Mouse (Mus musculus) testis, postnatal 14 days (tissue): Measurements from ENCODE around the gene Rubcnl.

Experiments
- DNase-seq: peaks from one replicate; pipeline ENCODE4 v3.0.0; 2021; ENCODE audit warnings: low spot score

The Rubcnl gene

GRCm38 (mm10) chr14:75015856-75016714 is at the start of gene Rubcnl:
Gene Rubcnl (plus strand): TSS chr14:75016027.
- DNase-seq: peak; percentile 66

GRCm38 (mm10) chr14:74972216-74972615 is 43.6 kb upstream of the Rubcnl start:
- no peak for DNase-seq

- no peak for DNase-seq
These were observed 43.1 kb upstream of the Rubcnl start for GRCm38 (mm10) chr14:74972687-74973086.

GRCm38 (mm10) chr14:74974136-74974651 is 41.6 kb upstream of the Rubcnl start:
- DNase-seq: no peak

- no peak for DNase-seq
These were observed 38.9 kb upstream of the Rubcnl start for GRCm38 (mm10) chr14:74976972-74977371.

GRCm38 (mm10) chr14:74981016-74981415 is 34.8 kb upstream of the Rubcnl start:
- no peak for DNase-seq

GRCm38 (mm10) chr14:74983079-74983478 is 32.7 kb upstream of the Rubcnl start:
- DNase-seq: no peak

GRCm38 (mm10) chr14:74984817-74985391 is 30.9 kb upstream of the Rubcnl start:
- no peak for DNase-seq

GRCm38 (mm10) chr14:74985658-74986057 is 30.2 kb upstream of the Rubcnl start:
- no peak for DNase-seq

GRCm38 (mm10) chr14:74986527-74986926 is 29.3 kb upstream of the Rubcnl start:
- DNase-seq: no peak

GRCm38 (mm10) chr14:74989322-74989721 is 26.5 kb upstream of the Rubcnl start:
- DNase-seq: no peak

GRCm38 (mm10) chr14:74989909-74990308 is 25.9 kb upstream of the Rubcnl start:
- no peak for DNase-seq

GRCm38 (mm10) chr14:74990504-74990903 is 25.3 kb upstream of the Rubcnl start:
- DNase-seq: no peak

GRCm38 (mm10) chr14:74996556-74996955 is 19.3 kb upstream of the Rubcnl start:
- no peak for DNase-seq

GRCm38 (mm10) chr14:74997041-74997440 is 18.8 kb upstream of the Rubcnl start:
- DNase-seq: no peak

GRCm38 (mm10) chr14:75001364-75001763 is 14.5 kb upstream of the Rubcnl start:
- no peak for DNase-seq

- no peak for DNase-seq
These were observed 12.5 kb upstream of the Rubcnl start for GRCm38 (mm10) chr14:75003356-75003755.

- no peak for DNase-seq
These were observed 10.2 kb upstream of the Rubcnl start for GRCm38 (mm10) chr14:75005478-75006199.

- no peak for DNase-seq
These were observed 5.5 kb upstream of the Rubcnl start for GRCm38 (mm10) chr14:75010346-75010745.

- DNase-seq: no peak
These were observed 4.7 kb upstream of the Rubcnl start for GRCm38 (mm10) chr14:75010986-75011655.

GRCm38 (mm10) chr14:75016715-75017020 is 841 bp downstream of the Rubcnl start:
- no peak for DNase-seq

GRCm38 (mm10) chr14:75017277-75017676 is 1.4 kb downstream of the Rubcnl start:
- no peak for DNase-seq
